Mouse (Mus musculus) liver, adult 2 months (tissue): ENCODE data around the gene Get4. TPM values are rescaled to one million over a fixed set of nuclear protein-coding genes. Genes with fewer than 3 reads are reported as not detected.

Source experiments
- DNase-seq: peaks from one replicate; pipeline ENCODE4 v3.0.0-alpha.2; 2011; ENCODE audit warnings: low read depth, low spot score; ENCODE audit errors: extremely low read depth
- H3K27ac ChIP-seq: fragments of 200-500 bp; replicated peaks from 2 replicates; pipeline ENCODE4 v1.5.1; 2012; ENCODE audit warnings: low read depth, mild to moderate bottlenecking, control low read depth, inconsistent platforms, low read length; ENCODE audit not compliant: insufficient read depth
- H3K27me3 ChIP-seq: fragments of 200-500 bp; 2 replicates; pipeline ENCODE4 v1.6.1; 2012; ENCODE audit warnings: mild to moderate bottlenecking, moderate library complexity, low read length, inconsistent platforms; ENCODE audit not compliant: control insufficient read depth, insufficient read depth
- H3K36me3 ChIP-seq: fragments of 200-500 bp; 2 replicates; pipeline ENCODE4 v1.6.1; 2012; ENCODE audit warnings: low read length, inconsistent platforms; ENCODE audit not compliant: control insufficient read depth, insufficient read depth
- H3K4me1 ChIP-seq: fragments of 200-500 bp; 2 replicates; pipeline ENCODE4 v1.6.1; 2011; ENCODE audit warnings: low read length; ENCODE audit not compliant: control insufficient read depth, insufficient read depth
- H3K4me3 ChIP-seq: fragments of 200-500 bp; 2 replicates; pipeline ENCODE4 v1.5.1; 2011; ENCODE audit warnings: low read depth, mild to moderate bottlenecking, control low read depth, low read length, moderate library complexity; ENCODE audit not compliant: insufficient read depth
- H3K79me2 ChIP-seq: fragments of 200-500 bp; 2 replicates; pipeline ENCODE4 v1.6.1; 2012; ENCODE audit warnings: inconsistent platforms, mild to moderate bottlenecking, low read length, moderate library complexity; ENCODE audit not compliant: control insufficient read depth, insufficient read depth
- H3K9ac ChIP-seq: fragments of 200-500 bp; 2 replicates; pipeline ENCODE4 v1.6.1; 2012; ENCODE audit warnings: low read depth, mild to moderate bottlenecking, control low read depth, inconsistent platforms, low read length
- CTCF ChIP-seq: fragments of 200-500 bp; IDR thresholded peaks from 2 replicates; pipeline ENCODE4 v1.5.1; 2011; ENCODE audit warnings: low read depth, low read length, control low read depth
- POLR2A ChIP-seq: fragments of 200-500 bp; IDR thresholded peaks from 2 replicates; pipeline ENCODE4 v1.6.1; 2011; ENCODE audit warnings: low read length, control low read depth; ENCODE audit not compliant: insufficient read depth; ENCODE audit errors: extremely low read depth
- WGBS: fragments of 180-500 bp; shearing (Covaris S2); methylation state at CpG from one replicate; pipeline ENCODE4 v1.1.7; 2018; 5-methylcytosine and 5-hydroxymethylcytosine counted together
- polyA plus RNA-seq: library from polyadenylated mRNA; depleted of rRNA; stranded (reverse); fragments of >200 nt; gene quantifications from 2 replicates; pipeline ENCODE4 v1.2.3, GENCODE M21; 2012
- total RNA-seq: library from RNA; depleted of rRNA; stranded (reverse); fragments of >200 nt; gene quantifications from 2 replicates; pipeline ENCODE4 v1.2.3, GENCODE M21; 2014

Get4 gene
- total and polyA plus RNA-seq, 2 experiments: 20.9 to 62.3 TPM

DNA sequence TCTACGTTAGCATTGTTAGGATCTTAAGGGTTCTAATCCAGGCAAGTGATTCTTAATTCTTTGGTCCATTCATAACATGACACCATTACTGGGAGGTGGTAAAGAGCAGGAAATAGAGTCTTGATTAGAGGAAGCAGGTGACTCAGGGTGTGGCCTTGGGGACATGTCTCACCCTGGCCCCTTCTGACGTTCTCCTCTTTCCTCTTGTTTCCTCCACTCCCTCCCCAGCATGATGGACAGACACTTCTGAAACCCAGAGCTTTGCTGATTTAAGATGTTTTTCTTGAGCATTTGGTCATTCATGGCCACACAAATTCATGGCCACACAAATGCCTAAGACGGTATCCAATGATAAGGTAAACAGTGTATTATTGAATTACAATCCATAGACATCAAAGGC is 57.8 kb downstream of the Get4 start:
- WGBS: 84% methylated on average over 3 of the region's 3 CpGs

DNA sequence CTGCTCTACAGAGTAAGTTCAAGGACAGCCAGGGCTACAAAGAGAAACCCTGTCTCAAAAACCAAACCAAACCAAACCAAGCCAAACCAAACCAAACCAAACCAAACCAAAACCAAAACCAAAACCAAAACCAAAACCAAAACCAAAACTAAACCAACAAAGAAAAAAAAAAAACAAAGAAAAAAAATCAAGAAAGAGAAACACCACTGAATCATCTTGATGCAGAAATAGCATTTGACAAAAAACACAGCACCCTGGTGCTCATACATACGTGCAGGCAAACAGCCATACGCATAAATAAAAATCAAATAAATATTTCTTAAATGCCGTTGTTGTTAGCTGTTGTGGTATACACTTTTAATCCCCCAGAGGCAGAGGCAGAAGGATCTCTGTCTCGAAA is 58.4 kb downstream of the Get4 start:
- no peaks in the 10 kb centered on the region for H3K79me2 ChIP-seq
- H3K27ac ChIP-seq: no peak overlapping the region
- no peak for DNase-seq
- H3K9ac ChIP-seq: no peak overlapping the region
- no peak for TF ChIP-seq CTCF
- no peak for TF ChIP-seq POLR2A
- 92% methylated on average over 4 of the region's 4 CpGs for WGBS
- no peaks in the 10 kb centered on the region for H3K36me3 ChIP-seq
- H3K4me1 ChIP-seq: no peaks in the 10 kb centered on the region
- H3K27me3 ChIP-seq: no peaks in the 10 kb centered on the region
- H3K4me3 ChIP-seq: no peak overlapping the region

More for the DNA sequence above, 57.8 kb downstream of the Get4 start:
- H3K4me1 ChIP-seq: no peaks in the 10 kb centered on the region
- TF ChIP-seq CTCF (no peak), POLR2A (no peak)
- H3K27ac ChIP-seq: no peak overlapping the region
- no peak for DNase-seq
- no peaks in the 10 kb centered on the region for H3K36me3 ChIP-seq
- H3K79me2 ChIP-seq: no peaks in the 10 kb centered on the region
- H3K27me3 ChIP-seq: no peaks in the 10 kb centered on the region
- no peak overlapping the region for H3K9ac ChIP-seq
- H3K4me3 ChIP-seq: no peak overlapping the region

DNA sequence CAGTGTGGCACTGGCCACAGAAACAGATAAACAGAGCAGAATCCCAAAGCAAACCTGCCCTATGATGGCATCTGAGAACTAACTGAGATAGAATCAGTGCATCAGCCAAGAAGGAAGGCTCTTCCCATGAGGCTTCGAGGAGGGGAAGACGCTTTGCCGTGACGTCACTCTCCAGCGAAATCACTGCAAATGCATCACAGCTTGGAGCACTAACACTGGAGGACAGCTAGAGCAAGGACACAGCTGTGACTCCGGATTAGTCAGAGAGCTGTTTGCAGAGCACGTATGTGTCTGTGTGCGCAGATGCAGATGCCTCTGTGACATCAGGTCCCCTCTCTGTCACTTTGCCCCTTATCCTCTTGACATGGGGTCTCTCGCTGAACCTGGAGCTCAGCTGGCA is 59.7 kb downstream of the Get4 start:
- Histone ChIP-seq H3K36me3 (no peaks in the 10 kb centered on the region), H3K4me3 (no peak overlapping the region), H3K9ac (no peak overlapping the region), H3K27ac (no peak overlapping the region), H3K79me2 (no peaks in the 10 kb centered on the region), H3K27me3 (no peaks in the 10 kb centered on the region), H3K4me1 (no peaks in the 10 kb centered on the region)
- 92% methylated on average over 9 of the region's 9 CpGs for WGBS
- DNase-seq: no peak
- TF ChIP-seq CTCF (no peak), POLR2A (no peak)

DNA sequence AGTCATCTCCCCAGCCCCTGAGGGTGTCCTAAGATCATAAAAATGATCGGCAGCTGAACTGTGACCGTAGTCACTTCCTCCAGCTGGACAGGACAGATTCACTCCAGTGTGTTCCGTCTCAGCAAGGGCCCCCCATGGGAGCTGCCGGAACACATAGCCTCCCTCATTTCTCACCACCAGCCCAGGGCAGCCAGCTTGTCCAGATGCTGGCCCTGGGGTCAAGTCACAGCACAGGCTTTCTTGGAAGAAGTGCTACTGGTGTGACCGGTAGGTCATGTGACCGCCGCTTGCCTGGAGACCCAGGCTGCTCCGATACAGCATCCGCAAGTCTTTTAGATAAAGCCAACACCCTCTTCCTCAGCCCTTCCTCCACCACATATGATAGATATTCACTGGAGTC is 61.4 kb downstream of the Get4 start:
- H3K27ac ChIP-seq: no peak overlapping the region
- WGBS: 78% methylated on average over 9 of the region's 9 CpGs
- no peak for DNase-seq

DNA sequence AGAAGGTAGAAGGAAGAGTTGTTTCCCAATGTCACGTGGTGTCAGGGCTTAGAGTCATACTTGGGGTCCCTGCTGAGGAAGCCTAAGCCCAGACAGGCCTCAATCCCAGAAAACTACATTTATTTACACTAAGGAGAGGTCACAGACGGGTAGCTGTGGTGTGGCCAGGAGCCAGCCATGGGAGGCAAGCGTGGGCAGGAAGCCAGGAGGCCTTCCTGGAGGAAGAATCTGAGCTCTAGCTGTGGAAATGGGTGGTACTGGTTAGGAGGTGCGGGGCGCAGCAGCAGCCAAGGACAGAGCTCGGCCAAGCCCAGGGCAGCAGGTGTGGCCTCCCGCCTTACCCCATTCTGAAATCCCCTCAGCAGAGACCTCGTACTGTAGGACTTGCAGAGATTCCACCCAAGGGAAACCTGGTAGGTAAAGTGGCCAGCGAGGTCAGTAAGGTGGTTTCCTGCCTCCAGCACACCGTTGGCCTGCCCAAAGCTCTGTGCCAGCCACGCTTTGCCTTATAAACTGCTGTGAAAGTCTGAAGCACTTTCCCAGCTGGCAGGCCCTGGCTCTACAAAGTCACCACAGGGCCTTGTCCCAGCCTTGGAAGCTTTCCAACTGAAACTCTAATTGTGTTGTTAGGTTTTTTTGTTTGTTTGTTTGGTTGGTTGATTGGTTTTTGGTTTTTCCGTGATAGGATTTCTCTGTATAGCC is 63.0 kb downstream of the Get4 start:
- Histone ChIP-seq H3K79me2 (no peaks in the 10 kb centered on the region), H3K9ac (no peak overlapping the region), H3K4me3 (no peak overlapping the region), H3K36me3 (no peaks in the 10 kb centered on the region), H3K4me1 (peaks cover 5% of the 10 kb centered on the region), H3K27me3 (no peaks in the 10 kb centered on the region), H3K27ac (no peak overlapping the region)
- WGBS: 73% methylated on average over 12 of the region's 12 CpGs
- DNase-seq: no peak
- no peak for TF ChIP-seq CTCF
- no peak for TF ChIP-seq POLR2A

More for the DNA sequence above, 61.4 kb downstream of the Get4 start:
- H3K4me3 ChIP-seq: no peak overlapping the region
- H3K79me2 ChIP-seq: no peaks in the 10 kb centered on the region
- no peaks in the 10 kb centered on the region for H3K27me3 ChIP-seq
- H3K9ac ChIP-seq: no peak overlapping the region
- H3K4me1 ChIP-seq: peaks cover 5% of the 10 kb centered on the region
- no peak for TF ChIP-seq CTCF
- TF ChIP-seq POLR2A: no peak
- no peaks in the 10 kb centered on the region for H3K36me3 ChIP-seq

DNA sequence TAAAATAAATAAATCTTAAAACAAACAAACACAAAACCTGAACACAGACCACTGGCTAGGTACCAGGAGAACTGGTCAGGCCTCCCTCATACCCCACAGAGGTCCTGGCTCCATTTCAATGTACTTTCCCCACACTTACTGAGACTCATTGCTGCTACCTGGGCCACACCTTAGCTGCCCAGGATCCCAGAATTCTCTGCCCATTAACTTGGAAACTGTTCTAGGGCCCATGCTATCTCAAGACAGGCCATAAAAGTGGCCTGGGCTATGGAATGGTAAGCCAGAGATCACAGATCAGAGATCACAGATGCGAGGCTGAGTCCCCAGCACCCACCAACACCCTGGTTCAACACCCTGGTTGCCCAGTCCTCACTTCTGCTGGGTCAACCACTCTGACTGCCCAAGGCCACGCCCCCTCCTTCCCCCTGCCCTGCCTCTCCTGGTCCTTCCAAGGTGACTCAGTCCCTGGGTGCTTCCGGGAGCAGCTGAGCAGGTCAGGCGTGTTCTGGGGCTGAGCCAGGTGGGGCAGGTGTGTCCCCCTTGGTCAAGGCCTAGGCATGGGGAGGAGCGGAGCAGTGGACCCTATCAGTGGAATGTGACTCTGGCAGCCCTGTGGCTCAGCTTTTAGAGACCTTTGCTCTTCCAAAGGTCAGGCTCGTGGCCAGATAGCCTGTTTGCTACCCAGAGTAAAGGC is 65.0 kb downstream of the Get4 start:
- 29% methylated on average over 6 of the region's 6 CpGs for WGBS
- no peaks in the 10 kb centered on the region for H3K79me2 ChIP-seq
- H3K9ac ChIP-seq: no peak overlapping the region
- no peak for TF ChIP-seq CTCF
- no peak for TF ChIP-seq POLR2A
- peaks cover 5% of the 10 kb centered on the region for H3K4me1 ChIP-seq
- no peaks in the 10 kb centered on the region for H3K27me3 ChIP-seq
- peak; percentile 84 for DNase-seq
- H3K27ac ChIP-seq: no peak overlapping the region
- no peak overlapping the region for H3K4me3 ChIP-seq
- no peaks in the 10 kb centered on the region for H3K36me3 ChIP-seq
